Mouse (Mus musculus): Measurements from ENCODE around the gene Gm49392. TPM values are rescaled to one million over a fixed set of nuclear protein-coding genes. Genes with fewer than 3 reads are reported as not detected.
A peak's percentile ranks its signal among the peaks of the same experiment; 100 is the strongest.

Gene Gm49392
- polyA plus RNA-seq, 1 experiment from 2014 or later = 0.95 TPM

DNA sequence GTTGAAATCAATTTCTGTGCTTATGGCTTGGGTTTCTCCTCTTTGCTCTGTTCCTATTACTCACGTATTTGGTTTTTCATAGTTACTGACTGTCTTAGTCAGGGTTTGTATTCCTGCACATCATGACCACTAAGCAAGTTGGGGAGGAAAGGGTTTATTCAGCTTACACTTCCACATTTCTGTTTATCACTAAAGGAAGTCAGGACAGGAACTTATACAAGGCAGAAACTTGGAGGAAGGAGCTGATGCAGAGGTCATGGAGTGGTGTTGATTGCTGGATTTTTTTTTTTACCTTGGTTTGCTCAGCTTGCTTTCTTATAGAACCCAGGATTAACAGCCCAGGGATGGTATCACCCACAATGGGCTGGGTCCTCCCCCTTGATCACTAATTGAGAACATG lies 4.4 kb downstream of the Gm49392 start:
- 72% methylated on average over 1 of the region's 1 CpGs for WGBS
- TF ChIP-seq CTCF (IDR thresholded peaks at IDR 0.05; ENCODE audit: low read depth) = no peak
- H3K36me3 ChIP-seq (ENCODE audit: insufficient read depth) = no peaks in the 10 kb centered on the region
- H3K4me2 ChIP-seq = no peak overlapping the region
- ATAC-seq (ENCODE audit: insufficient read depth) = no peak
- no peak overlapping the region for H3K4me3 ChIP-seq (ENCODE audit: low read depth, low read length)
- DNase-seq = no peak
- no peaks in the 10 kb centered on the region for H3K27me3 ChIP-seq (ENCODE audit: insufficient read depth, low read length)
- H3K9ac ChIP-seq = no peak overlapping the region
- H3K9me3 ChIP-seq (ENCODE audit: low read depth, low read length) = no peaks in the 10 kb centered on the region
- H3K4me1 ChIP-seq (ENCODE audit: insufficient read depth) = no peaks in the 10 kb centered on the region
- H3K27ac ChIP-seq (ENCODE audit: low read depth) = no peak overlapping the region

DNA sequence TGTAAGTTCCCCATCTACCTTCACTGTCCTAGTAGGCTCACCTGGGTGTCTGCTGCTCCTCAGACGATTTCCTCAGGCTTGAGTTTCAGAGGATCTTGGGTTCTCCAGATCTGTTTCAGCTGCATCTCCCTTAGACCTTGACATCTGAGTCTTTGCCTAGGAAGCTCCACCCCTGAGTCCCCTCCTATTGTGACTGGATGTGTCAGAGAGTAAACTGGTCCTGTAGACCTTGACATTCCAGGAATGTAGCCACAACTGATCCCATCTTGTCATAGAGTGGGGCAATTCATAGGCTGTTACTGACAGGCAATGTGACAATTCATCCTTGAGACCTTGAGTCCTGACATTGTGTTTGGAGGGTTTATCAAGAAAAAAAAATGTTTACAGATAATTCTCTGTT lies 32.4 kb downstream of the Gm49392 start, which contains the start of gene 4930486L24Rik:
Gene 4930486L24Rik, minus strand, starts transcription at position 195 of the 400 bp plus-strand sequence.
- ATAC-seq (ENCODE audit: insufficient read depth) (no peak), DNase-seq (no peak)
- no peaks in the 10 kb centered on the region for H3K4me1 ChIP-seq (ENCODE audit: insufficient read depth)
- no peak within 1 kb of the TSS for H3K27ac ChIP-seq (ENCODE audit: low read depth)
- WGBS = 62% methylated on average over 1 of the region's 1 CpGs
- no peak within 1 kb of the TSS for H3K9ac ChIP-seq
- TF ChIP-seq CTCF (IDR thresholded peaks at IDR 0.05; ENCODE audit: low read depth) = no peak
- no peaks in the 10 kb centered on the region for H3K36me3 ChIP-seq (ENCODE audit: insufficient read depth)
- H3K4me2 ChIP-seq = no peak within 1 kb of the TSS
- H3K27me3 ChIP-seq (ENCODE audit: insufficient read depth, low read length) = no peaks in the 10 kb centered on the region
- no peaks in the 10 kb centered on the region for H3K9me3 ChIP-seq (ENCODE audit: low read depth, low read length)
- H3K4me3 ChIP-seq (ENCODE audit: low read depth, low read length) = no peak within 1 kb of the TSS

- Histone ChIP-seq H3K27ac (ENCODE audit: low read depth) (0 out of 2 replicates have a peak overlapping the region, but pooled peaks have one; percentile 30), H3K36me3 (ENCODE audit: insufficient read depth) (no peaks in the 10 kb centered on the region), H3K9ac (no peak overlapping the region), H3K4me1 (ENCODE audit: insufficient read depth) (no peaks in the 10 kb centered on the region), H3K9me3 (ENCODE audit: low read depth, low read length) (no peaks in the 10 kb centered on the region), H3K27me3 (ENCODE audit: insufficient read depth, low read length) (no peaks in the 10 kb centered on the region), H3K4me2 (no peak overlapping the region), H3K4me3 (ENCODE audit: low read depth, low read length) (no peak overlapping the region)
- WGBS = 73% methylated on average over 4 of the region's 4 CpGs
- DNase-seq = peak; percentile 43
- TF ChIP-seq CTCF (IDR thresholded peaks at IDR 0.05; ENCODE audit: low read depth) = no peak
- no peak; the same call in 1 of the 2 replicates for ATAC-seq (ENCODE audit: insufficient read depth)
Observed at GRCm38 (mm10) chr13:60848241-60849120, 48.2 kb downstream of the Gm49392 start.

GRCm38 (mm10) chr13:60843153-60843552 lies 53.5 kb downstream of the Gm49392 start:
- H3K27ac ChIP-seq (ENCODE audit: low read depth) = no peak overlapping the region
- no peaks in the 10 kb centered on the region for H3K36me3 ChIP-seq (ENCODE audit: insufficient read depth)
- WGBS = 73% methylated on average over 8 of the region's 8 CpGs
- no peak for TF ChIP-seq CTCF (IDR thresholded peaks at IDR 0.05; ENCODE audit: low read depth)
- ATAC-seq (ENCODE audit: insufficient read depth) (no peak), DNase-seq (no peak)
- no peaks in the 10 kb centered on the region for H3K4me1 ChIP-seq (ENCODE audit: insufficient read depth)
- no peak overlapping the region for H3K4me2 ChIP-seq
- H3K27me3 ChIP-seq (ENCODE audit: insufficient read depth, low read length) = no peaks in the 10 kb centered on the region
- H3K9me3 ChIP-seq (ENCODE audit: low read depth, low read length) = no peaks in the 10 kb centered on the region
- H3K4me3 ChIP-seq (ENCODE audit: low read depth, low read length) = no peak overlapping the region
- H3K9ac ChIP-seq = no peak overlapping the region

- H3K9me3 ChIP-seq (ENCODE audit: low read depth, low read length) = no peaks in the 10 kb centered on the region
- TF ChIP-seq CTCF (IDR thresholded peaks at IDR 0.05; ENCODE audit: low read depth) = no peak
- no peak overlapping the region for H3K4me2 ChIP-seq
- 73% methylated on average over 6 of the region's 6 CpGs for WGBS
- no peak overlapping the region for H3K9ac ChIP-seq
- no peaks in the 10 kb centered on the region for H3K27me3 ChIP-seq (ENCODE audit: insufficient read depth, low read length)
- no peak overlapping the region for H3K27ac ChIP-seq (ENCODE audit: low read depth)
- no peak overlapping the region for H3K4me3 ChIP-seq (ENCODE audit: low read depth, low read length)
- ATAC-seq (ENCODE audit: insufficient read depth) = no peak
- H3K36me3 ChIP-seq (ENCODE audit: insufficient read depth) = no peaks in the 10 kb centered on the region
- DNase-seq = no peak
- H3K4me1 ChIP-seq (ENCODE audit: insufficient read depth) = no peaks in the 10 kb centered on the region
Observed at GRCm38 (mm10) chr13:60842703-60843102, 54.0 kb downstream of the Gm49392 start.

- DNase-seq (no peak), ATAC-seq (ENCODE audit: insufficient read depth) (no peak)
- no peak for TF ChIP-seq CTCF (IDR thresholded peaks at IDR 0.05; ENCODE audit: low read depth)
- Histone ChIP-seq H3K4me2 (no peak overlapping the region), H3K27me3 (ENCODE audit: insufficient read depth, low read length) (no peaks in the 10 kb centered on the region), H3K4me1 (ENCODE audit: insufficient read depth) (no peaks in the 10 kb centered on the region), H3K36me3 (ENCODE audit: insufficient read depth) (no peaks in the 10 kb centered on the region), H3K9ac (no peak overlapping the region), H3K4me3 (ENCODE audit: low read depth, low read length) (no peak overlapping the region), H3K27ac (ENCODE audit: low read depth) (no peak overlapping the region), H3K9me3 (ENCODE audit: low read depth, low read length) (no peaks in the 10 kb centered on the region)
- WGBS = 60% methylated on average over 2 of the region's 2 CpGs
Observed at GRCm38 (mm10) chr13:60839353-60839902, 57.3 kb downstream of the Gm49392 start.

DNA sequence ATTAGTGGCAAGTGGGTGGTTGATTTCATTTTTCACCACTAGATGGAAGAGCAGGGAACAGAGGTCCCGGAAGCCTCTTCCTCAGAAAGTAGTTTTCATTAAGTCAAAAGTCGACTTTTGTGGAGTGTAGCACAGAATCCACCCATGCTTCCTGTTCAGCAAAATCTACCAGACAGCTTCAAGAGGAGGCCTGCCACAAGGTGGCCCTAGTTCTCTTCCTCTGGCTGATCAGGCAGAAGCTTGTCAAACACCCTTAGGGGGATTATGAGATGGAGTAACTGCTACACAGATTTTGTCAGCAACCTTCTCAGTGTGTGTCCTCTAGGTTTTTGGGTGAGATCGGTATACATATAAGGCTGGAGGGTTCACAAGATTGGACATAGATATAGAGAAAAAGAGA lies 70.6 kb downstream of the Gm49392 start:
- peak; percentile 9 for DNase-seq
- TF ChIP-seq CTCF (IDR thresholded peaks at IDR 0.05; ENCODE audit: low read depth) = peak; percentile 47
- no peaks in the 10 kb centered on the region for H3K9me3 ChIP-seq (ENCODE audit: low read depth, low read length)
- H3K4me3 ChIP-seq (ENCODE audit: low read depth, low read length) = no peak overlapping the region
- no peak for ATAC-seq (ENCODE audit: insufficient read depth)
- H3K27me3 ChIP-seq (ENCODE audit: insufficient read depth, low read length) = no peaks in the 10 kb centered on the region
- WGBS = 51% methylated on average over 3 of the region's 3 CpGs
- H3K9ac ChIP-seq = no peak overlapping the region
- no peak overlapping the region for H3K4me2 ChIP-seq
- H3K27ac ChIP-seq (ENCODE audit: low read depth) = no peak overlapping the region
- no peaks in the 10 kb centered on the region for H3K36me3 ChIP-seq (ENCODE audit: insufficient read depth)
- H3K4me1 ChIP-seq (ENCODE audit: insufficient read depth) = no peaks in the 10 kb centered on the region

Measured in lung, embryonic 14.5 days (tissue).